Mouse (Mus musculus) erythroblast, embryonic 14.5 days (primary cell): ENCODE measurements at regions not wholly inside any gene's neighbourhood (a gene's known extent, or its start where the extent isn't known, plus 50 kb on each side); places are given as distances from the start of the nearest gene placed in this dataset.

Experiments used
- GATA1 ChIP-seq: IDR thresholded peaks from 2 replicates; pipeline ENCODE4 v1.6.1; 2012; ENCODE audit warnings: low read length, inconsistent platforms, mixed read lengths
- TAL1 ChIP-seq: IDR thresholded peaks from 3 replicates; pipeline ENCODE4 v1.6.1; 2012; ENCODE audit warnings: low read length, inconsistent platforms, mixed read lengths

DNA sequence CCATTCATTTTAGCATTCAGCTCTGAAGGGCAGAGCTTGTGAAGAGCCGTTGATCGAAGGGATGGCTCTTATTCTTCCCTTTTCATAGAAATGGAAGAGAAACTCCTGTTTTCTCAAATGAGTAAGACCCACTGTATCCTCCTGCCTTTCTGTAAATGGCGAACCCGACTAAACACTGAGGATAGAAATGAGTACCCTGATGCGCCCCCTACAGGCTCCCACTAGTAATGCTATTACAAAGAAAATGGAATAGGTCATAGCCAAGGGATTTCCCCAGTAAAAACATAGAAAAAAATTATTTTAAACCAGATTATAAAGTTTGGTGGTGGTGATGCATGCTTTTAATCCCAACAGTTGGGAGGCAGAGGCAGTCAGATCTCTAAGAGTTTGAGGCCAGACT is 162.1 kb downstream of the Etnk1 start:
- TF ChIP-seq GATA1 (no peak), TAL1 (no peak)
